Mouse (Mus musculus) olfactory bulb, adult 2 months (tissue): ENCODE results near the gene Abhd4.

Source experiments
- CTCF ChIP-seq: fragments of 200-500 bp; IDR thresholded peaks from 2 replicates; pipeline ENCODE4 v1.5.1; 2012; ENCODE audit warnings: low read depth, mild to moderate bottlenecking, low read length, moderate library complexity; ENCODE audit not compliant: insufficient read depth
- POLR2A ChIP-seq: fragments of 200-500 bp; IDR thresholded peaks from 2 replicates; pipeline ENCODE4 v1.6.1; 2012; ENCODE audit warnings: mild to moderate bottlenecking, low read depth, low read length, moderate library complexity; ENCODE audit not compliant: insufficient read depth

- TF ChIP-seq CTCF (no peak), POLR2A (no peak)
Measured at GRCm38 (mm10) chr14:54232811-54233558, 21.0 kb upstream of the Abhd4 start.
